Comparison of ENCODE assay signal across 7 mouse cellular contexts in the genomic region with DNA sequence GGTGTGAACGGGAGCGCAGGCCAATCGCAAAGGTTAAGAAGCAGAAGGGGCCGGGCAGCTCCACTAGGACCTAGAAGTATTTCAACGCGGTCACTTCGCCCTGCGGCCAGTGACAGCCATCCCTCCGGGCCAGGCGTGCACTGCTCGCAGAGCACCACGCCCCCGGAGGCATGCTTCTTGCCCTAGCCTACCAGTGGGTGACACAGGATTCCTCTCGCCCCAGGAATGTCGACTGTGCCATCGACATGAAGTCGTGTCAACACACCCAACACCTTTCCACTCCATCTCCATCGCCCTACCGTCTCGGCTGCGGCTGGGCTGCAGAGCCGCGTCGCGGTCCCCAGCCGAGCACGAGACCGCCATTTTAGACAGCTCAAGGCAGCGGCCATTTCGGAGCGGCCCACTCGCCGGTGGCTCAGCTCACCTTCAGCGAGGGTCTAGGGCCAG. TPM values are rescaled to one million over a fixed set of nuclear protein-coding genes. Genes with fewer than 3 reads are reported as not detected.
DNase-seq lines count a peak whose midpoint lies in the region; ATAC-seq and TF ChIP-seq lines count a peak whose summit lies in the region.

No protein-coding gene starts in this region.

- peak; percentile 87 for ATAC-seq in heart, embryonic 12.5 days (ENCODE audit: insufficient number of reproducible peaks, low FRiP score)
- peak; percentile 88 for ATAC-seq in kidney, postnatal 0 days (replicated peaks; ENCODE audit: low FRiP score, low read depth)
- peak; percentile 88 for ATAC-seq in lung, embryonic 16.5 days (ENCODE audit: low read depth)

- H3K27ac ChIP-seq in ES-Bruce4 (ENCODE audit: insufficient read depth, low read length), result peak overlapping the region; percentile 21; the same call in 1 of the 2 replicates
- H3K27ac ChIP-seq in embryonic facial prominence, embryonic 10.5 days (replicated peaks), result peak overlapping the region; percentile 99
- H3K27ac ChIP-seq in heart, embryonic 12.5 days (ENCODE audit: poor library complexity, severe bottlenecking), result peak overlapping the region; percentile 96
- H3K27ac ChIP-seq in kidney, postnatal 0 days, result peak overlapping the region; percentile 96
- peak overlapping the region; percentile 98 for H3K27ac ChIP-seq in lung, embryonic 16.5 days (ENCODE audit: low read length)
- peak overlapping the region; percentile 99 for H3K27ac ChIP-seq in olfactory bulb, adult 2 months (ENCODE audit: insufficient read depth, low read depth, low read length)

- no peak for TF ChIP-seq EP300 in ES-Bruce4 (IDR thresholded peaks at IDR 0.05; ENCODE audit: insufficient read depth, low read depth, low read length)

- TF ChIP-seq POLR2A in ES-Bruce4 (IDR thresholded peaks at IDR 0.05; ENCODE audit: insufficient read depth, low read length), result no peak
- TF ChIP-seq POLR2A in olfactory bulb, adult 2 months (IDR thresholded peaks at IDR 0.05; ENCODE audit: insufficient read depth, low read depth, low read length), result no peak

- H3K4me1 ChIP-seq in ES-Bruce4 (ENCODE audit: control insufficient read depth, insufficient read depth, low read length), result no peaks in the 10 kb centered on the region
- H3K4me1 ChIP-seq in embryonic facial prominence, embryonic 10.5 days, result peaks cover 15% of the 10 kb centered on the region
- H3K4me1 ChIP-seq in heart, embryonic 12.5 days (replicated peaks), result 0 out of 2 replicates have a peak, but pooled peaks cover 4% of the 10 kb centered on the region
- no peaks in the 10 kb centered on the region for H3K4me1 ChIP-seq in kidney, postnatal 0 days (replicated peaks; ENCODE audit: insufficient read depth, low read length)
- H3K4me1 ChIP-seq in lung, embryonic 16.5 days (replicated peaks; ENCODE audit: control insufficient read depth, insufficient read depth, low read length), result peaks cover 5% of the 10 kb centered on the region
- H3K4me1 ChIP-seq in olfactory bulb, adult 2 months (ENCODE audit: control insufficient read depth, insufficient read depth, low read length), result peaks cover 4% of the 10 kb centered on the region

- H3K9ac ChIP-seq in ES-Bruce4 (ENCODE audit: low read depth, poor library complexity, severe bottlenecking), result peak overlapping the region; percentile 61
- H3K9ac ChIP-seq in heart, embryonic 12.5 days, result peak overlapping the region; percentile 75
- H3K9ac ChIP-seq in kidney, postnatal 0 days (ENCODE audit: low read depth, low read length), result peak overlapping the region; percentile 76
- H3K9ac ChIP-seq in lung, embryonic 16.5 days (ENCODE audit: low read length), result peak overlapping the region; percentile 94

- H3K36me3 ChIP-seq in ES-Bruce4 (ENCODE audit: control insufficient read depth, insufficient read depth, low read length, poor library complexity, severe bottlenecking), result no peaks in the 10 kb centered on the region
- peaks cover 20% of the 10 kb centered on the region for H3K36me3 ChIP-seq in embryonic facial prominence, embryonic 10.5 days (replicated peaks)
- H3K36me3 ChIP-seq in heart, embryonic 12.5 days, result peaks cover 10% of the 10 kb centered on the region; the same call in 1 of the 2 replicates
- H3K36me3 ChIP-seq in kidney, postnatal 0 days (ENCODE audit: insufficient read depth, low read length), result no peaks in the 10 kb centered on the region
- peaks cover 4% of the 10 kb centered on the region; the same call in 1 of the 2 replicates for H3K36me3 ChIP-seq in lung, embryonic 16.5 days (ENCODE audit: control insufficient read depth, insufficient read depth, low read length)

- H3K4me3 ChIP-seq in ES-Bruce4 (ENCODE audit: low read depth, low read length), result peak overlapping the region; percentile 75
- peak overlapping the region; percentile 77 for H3K4me3 ChIP-seq in embryonic facial prominence, embryonic 10.5 days
- peak overlapping the region; percentile 58 for H3K4me3 ChIP-seq in heart, embryonic 12.5 days
- H3K4me3 ChIP-seq in kidney, postnatal 0 days (replicated peaks; ENCODE audit: low read depth, low read length), result peak overlapping the region; percentile 50
- peak overlapping the region; percentile 81 for H3K4me3 ChIP-seq in lung, embryonic 16.5 days (ENCODE audit: low read length)
- peak overlapping the region; percentile 79 for H3K4me3 ChIP-seq in olfactory bulb, adult 2 months (ENCODE audit: insufficient read depth, low read depth, low read length)

- H3K27me3 ChIP-seq in ES-Bruce4 (ENCODE audit: control insufficient read depth, insufficient read depth, low read length, poor library complexity, severe bottlenecking), result no peaks in the 10 kb centered on the region
- no peaks in the 10 kb centered on the region for H3K27me3 ChIP-seq in embryonic facial prominence, embryonic 10.5 days (replicated peaks; ENCODE audit: low read depth, poor library complexity, severe bottlenecking)
- no peaks in the 10 kb centered on the region for H3K27me3 ChIP-seq in heart, embryonic 12.5 days (replicated peaks)
- no peaks in the 10 kb centered on the region for H3K27me3 ChIP-seq in kidney, postnatal 0 days (ENCODE audit: insufficient read depth, low read length)
- no peaks in the 10 kb centered on the region for H3K27me3 ChIP-seq in lung, embryonic 16.5 days (ENCODE audit: control insufficient read depth, insufficient read depth, low read depth, low read length)

- under 1% methylated on average over 34 of the region's 34 CpGs for WGBS in embryonic facial prominence, embryonic 10.5 days
- under 1% methylated on average over 34 of the region's 34 CpGs for WGBS in heart, embryonic 12.5 days
- under 1% methylated on average over 34 of the region's 34 CpGs for WGBS in kidney, postnatal 0 days
- WGBS in lung, embryonic 16.5 days, result under 1% methylated on average over 34 of the region's 34 CpGs
- WGBS in olfactory bulb, adult 2 months, result under 1% methylated on average over 34 of the region's 34 CpGs

- DNase-seq in ZHBTc4 (ENCODE audit: low read depth, low spot score), result peak; percentile 88
- peak; percentile 83 for DNase-seq in embryonic facial prominence, embryonic 10.5 days (ENCODE audit: low spot score)
- DNase-seq in kidney, postnatal 0 days (ENCODE audit: low spot score), result peak; percentile 86

- TF ChIP-seq CTCF in ES-Bruce4 (IDR thresholded peaks at IDR 0.05; ENCODE audit: low read depth, low read length), result no peak
- TF ChIP-seq CTCF in kidney, postnatal 0 days (IDR thresholded peaks at IDR 0.05; ENCODE audit: low read depth), result no peak; the same call in 1 of the 2 replicates
- no peak for TF ChIP-seq CTCF in olfactory bulb, adult 2 months (IDR thresholded peaks at IDR 0.05; ENCODE audit: insufficient read depth, low read depth, low read length)

- H3K4me2 ChIP-seq in heart, embryonic 12.5 days, result peak overlapping the region; percentile 78
- H3K4me2 ChIP-seq in kidney, postnatal 0 days (ENCODE audit: low read length), result peak overlapping the region; percentile 70
- H3K4me2 ChIP-seq in lung, embryonic 16.5 days (ENCODE audit: low read depth, low read length), result peak overlapping the region; percentile 89

- no peaks in the 10 kb centered on the region for H3K9me3 ChIP-seq in ES-Bruce4 (replicated peaks; ENCODE audit: control insufficient read depth, insufficient read depth, low read length, poor library complexity, severe bottlenecking)
- no peaks in the 10 kb centered on the region for H3K9me3 ChIP-seq in embryonic facial prominence, embryonic 10.5 days
- no peaks in the 10 kb centered on the region for H3K9me3 ChIP-seq in heart, embryonic 12.5 days (replicated peaks)
- no peaks in the 10 kb centered on the region for H3K9me3 ChIP-seq in kidney, postnatal 0 days (replicated peaks; ENCODE audit: low read length)
- H3K9me3 ChIP-seq in lung, embryonic 16.5 days (ENCODE audit: control insufficient read depth, low read length), result no peaks in the 10 kb centered on the region

RNA-seq across cellular contexts. Expression of a gene that starts 39.3 kb away (rescaled TPM):
- 1,039 and 1,156 TPM in 2 replicates for polyA plus RNA-seq in ES-Bruce4 (2011; ENCODE audit: insufficient read depth, insufficient read length, low read depth, missing spikeins)
- polyA plus RNA-seq in embryonic facial prominence, embryonic 10.5 days (2016; fragmentation: Nextera tagmentation; extraction: Ambion mirVana), result 1,371 TPM in 2 replicates
- 852 and 867 TPM in 2 replicates for polyA plus RNA-seq in heart, embryonic 12.5 days (2016; fragmentation: Nextera tagmentation; extraction: Ambion mirVana)
- polyA plus RNA-seq in kidney, postnatal 0 days (2015; fragmentation: Nextera tagmentation; extraction: Ambion mirVana), result 603 and 664 TPM in 2 replicates
- polyA plus RNA-seq in lung, embryonic 16.5 days (2015; fragmentation: Nextera tagmentation; extraction: Ambion mirVana), result 754 and 831 TPM in 2 replicates
- 716 and 831 TPM in 2 replicates for polyA plus RNA-seq in olfactory bulb, adult 2 months (2012; ENCODE audit: insufficient read depth, insufficient read length, low replicate concordance, missing spikeins)

Comparison
In these comparisons a context has a peak if more than half of its experiments do, and no peak if none do; other contexts are left out.
1. Peak in every context shown above with its lines: DNase-seq, ATAC-seq, H3K4me3 ChIP-seq and H3K27ac ChIP-seq.
2. H3K27ac ChIP-seq: peak in every context shown above with its lines; median percentile 99 in embryonic facial prominence, embryonic 10.5 days; 99 in olfactory bulb, adult 2 months; 98 in lung, embryonic 16.5 days; 96 in heart, embryonic 12.5 days; 96 in kidney, postnatal 0 days; 21 in ES-Bruce4.